Mouse (Mus musculus): ENCODE data around the gene Scgb1b18.
"Not testable (repeated sequence)": the region's sequence is repeated elsewhere in the genome, so short reads cannot be mapped to it uniquely, and the experiment has no call there.

Gene Scgb1b18

GRCm38 (mm10) chr7:33185268-33185667, at the start of gene Scgb1b18:
TSS of gene Scgb1b18 (plus strand) at chr7:33185568.
- not testable (repeated sequence) for DNase-seq

GRCm38 (mm10) chr7:33173764-33174163, 11.6 kb upstream of the Scgb1b18 start, which contains the start of gene Scgb2b18:
TSS of gene Scgb2b18 (minus strand) at chr7:33173864.
- not testable (repeated sequence) for DNase-seq

Measured in kidney, postnatal 10 days (tissue).